Mouse (Mus musculus) heart, postnatal 0 days (tissue): ENCODE measurements around the gene Cfl1. TPM values are rescaled to one million over a fixed set of nuclear protein-coding genes. Genes with fewer than 3 reads are reported as not detected.
A peak's percentile ranks its signal among the peaks of the same experiment; 100 is the strongest.
"Not testable (repeated sequence)": the region's sequence is repeated elsewhere in the genome, so short reads cannot be mapped to it uniquely, and the experiment has no call there.

Source experiments
- ATAC-seq: fragments of 200-750 bp; cut with Nextera tagmentation; 2 replicates; pipeline ENCODE4 v1.8.0; 2017; ENCODE audit warnings: low read depth, moderate number of reproducible peaks, moderate library complexity; ENCODE audit not compliant: insufficient read depth
- DNase-seq: peaks from one replicate; pipeline ENCODE4 v3.0.0-alpha.2; 2016; ENCODE audit warnings: low spot score
- H3K27ac ChIP-seq: fragments of 300-500 bp; sonication (generic); 2 replicates; pipeline ENCODE4 v1.5.1; 2014; ENCODE audit warnings: low read depth, mild to moderate bottlenecking
- H3K27me3 ChIP-seq: fragments of 300-500 bp; sonication (generic); 2 replicates; pipeline ENCODE4 v1.6.1; 2014; ENCODE audit warnings: low read length, mixed read lengths; ENCODE audit not compliant: control insufficient read depth, insufficient read depth
- H3K36me3 ChIP-seq: fragments of 300-500 bp; sonication (generic); replicated peaks from 2 replicates; pipeline ENCODE4 v1.6.1; 2014; ENCODE audit warnings: low read length, mixed read lengths; ENCODE audit not compliant: control insufficient read depth, insufficient read depth
- H3K4me1 ChIP-seq: fragments of 300-500 bp; sonication (generic); 2 replicates; pipeline ENCODE4 v1.6.1; 2014; ENCODE audit warnings: antibody characterized with exemption; ENCODE audit not compliant: control insufficient read depth, insufficient read depth
- H3K4me2 ChIP-seq: fragments of 300-500 bp; sonication (generic); 2 replicates; pipeline ENCODE4 v1.6.1; 2014; ENCODE audit warnings: low read depth, mild to moderate bottlenecking, low read length, moderate library complexity
- H3K4me3 ChIP-seq: fragments of 300-500 bp; sonication (generic); 2 replicates; pipeline ENCODE4 v1.5.1; 2014; ENCODE audit warnings: low read depth, low read length
- H3K9ac ChIP-seq: fragments of 300-500 bp; sonication (generic); replicated peaks from 2 replicates; pipeline ENCODE4 v1.6.1; 2014; ENCODE audit warnings: low read depth, low read length, mixed read lengths
- H3K9me3 ChIP-seq: fragments of 300-500 bp; sonication (generic); replicated peaks from 2 replicates; pipeline ENCODE4 v1.6.1; 2016; ENCODE audit warnings: low read length; ENCODE audit not compliant: control insufficient read depth
- CTCF ChIP-seq: IDR thresholded peaks from 2 replicates; pipeline ENCODE4 v1.5.1; 2016; ENCODE audit warnings: antibody characterized with exemption, control low read depth, low read depth
- EP300 ChIP-seq: IDR thresholded peaks from 2 replicates; pipeline ENCODE4 v1.6.1; 2016; ENCODE audit warnings: antibody characterized with exemption, low read depth
- WGBS: fragments of 180-500 bp; shearing (Covaris S2); extraction: QIAGEN DNeasy Blood & Tissue Kit; methylation state at CpG from one replicate; pipeline ENCODE4 v1.1.7; 2014; 5-methylcytosine and 5-hydroxymethylcytosine counted together
- polyA plus RNA-seq: library from polyadenylated mRNA; unstranded; fragments of >200 nt; fragmentation: Nextera tagmentation; extraction: Ambion mirVana; gene quantifications from 2 replicates; pipeline ENCODE4 v1.2.1, GENCODE M21; 2015
- total RNA-seq: library from RNA; depleted of rRNA; stranded (reverse); fragments of >200 nt; gene quantifications from 2 replicates; pipeline ENCODE4 v1.2.3, GENCODE M21; 2014; ENCODE audit warnings: low replicate concordance

Gene Cfl1
- total and polyA plus RNA-seq, 2 experiments from 2014 or later: 448 to 963 TPM

DNA sequence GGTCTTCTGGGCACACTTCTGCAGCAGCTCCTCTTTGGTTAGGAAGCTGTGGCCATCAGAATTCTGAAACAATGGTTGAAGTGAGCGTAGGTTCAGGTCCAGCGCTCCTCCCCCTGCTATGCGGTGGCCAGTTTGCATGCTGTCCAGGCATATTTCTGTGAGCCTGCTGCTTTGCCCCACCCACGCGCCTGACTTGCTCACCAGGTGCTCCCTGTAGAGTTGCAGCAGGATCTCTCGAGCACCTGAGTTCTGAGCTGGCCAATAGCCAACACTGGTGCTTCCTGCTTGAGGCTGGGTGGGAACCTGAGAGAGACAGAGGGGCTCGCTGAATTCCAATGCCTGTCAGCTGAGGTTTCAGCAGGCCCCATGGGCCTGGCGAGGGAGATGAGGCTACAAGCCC is 4.0 kb upstream of the Cfl1 start:
- no peaks in the 10 kb centered on the region for H3K9me3 ChIP-seq
- peaks cover 52% of the 10 kb centered on the region for H3K36me3 ChIP-seq
- no peak for TF ChIP-seq EP300
- no peak for TF ChIP-seq CTCF
- H3K27me3 ChIP-seq: no peaks in the 10 kb centered on the region
- H3K4me2 ChIP-seq: no peak overlapping the region
- H3K4me1 ChIP-seq: peaks cover 12% of the 10 kb centered on the region; the same call in 1 of the 2 replicates
- ATAC-seq: no peak
- H3K27ac ChIP-seq: no peak overlapping the region
- H3K4me3 ChIP-seq: no peak overlapping the region
- WGBS: 76% methylated on average over 8 of the region's 8 CpGs
- no peak for DNase-seq
- H3K9ac ChIP-seq: no peak overlapping the region

- DNase-seq: no peak
- H3K9me3 ChIP-seq: no peaks in the 10 kb centered on the region
- no peak for ATAC-seq
- H3K4me3 ChIP-seq: no peak overlapping the region
- no peaks in the 10 kb centered on the region for H3K27me3 ChIP-seq
- TF ChIP-seq EP300 (no peak), CTCF (no peak)
- 80% methylated on average over 4 of the region's 4 CpGs for WGBS
- no peak overlapping the region for H3K27ac ChIP-seq
- peaks cover 13% of the 10 kb centered on the region; the same call in 1 of the 2 replicates for H3K4me1 ChIP-seq
- H3K36me3 ChIP-seq: peaks cover 47% of the 10 kb centered on the region
- H3K4me2 ChIP-seq: no peak overlapping the region
- H3K9ac ChIP-seq: no peak overlapping the region
Measured at GRCm38 (mm10) chr19:5486771-5487170, 3.5 kb upstream of the Cfl1 start.

- no peaks in the 10 kb centered on the region for H3K9me3 ChIP-seq
- DNase-seq: peak; percentile 98
- H3K4me1 ChIP-seq: peaks cover 17% of the 10 kb centered on the region; the same call in 1 of the 2 replicates
- no peaks in the 10 kb centered on the region for H3K27me3 ChIP-seq
- peak within 1 kb of the TSS; percentile 63 for H3K9ac ChIP-seq
- peak within 1 kb of the TSS; percentile 100 for H3K27ac ChIP-seq
- H3K4me2 ChIP-seq: peak within 1 kb of the TSS; percentile 72
- TF ChIP-seq CTCF: peak; percentile 86
- TF ChIP-seq EP300: peak; percentile 73
- peak; percentile 69 for ATAC-seq
- WGBS: under 1% methylated on average over 39 of the region's 39 CpGs
- peaks cover 42% of the 10 kb centered on the region for H3K36me3 ChIP-seq
- H3K4me3 ChIP-seq: peak within 1 kb of the TSS; percentile 59
Measured at GRCm38 (mm10) chr19:5487768-5488550, 2.3 kb upstream of the Cfl1 start, which contains the start of gene Mus81. Gene Mus81 (minus strand): TSS chr19:5488402.

- no peaks in the 10 kb centered on the region for H3K9me3 ChIP-seq
- peak; percentile 98 for DNase-seq
- peak overlapping the region; percentile 59 for H3K4me3 ChIP-seq
- H3K27ac ChIP-seq: peak overlapping the region; percentile 100
- H3K4me2 ChIP-seq: peak overlapping the region; percentile 72
- peak; percentile 27 for TF ChIP-seq CTCF
- TF ChIP-seq EP300: peak; percentile 54
- under 1% methylated on average over 26 of the region's 26 CpGs for WGBS
- peak; percentile 77 for ATAC-seq
- H3K4me1 ChIP-seq: peaks cover 17% of the 10 kb centered on the region; the same call in 1 of the 2 replicates
- no peaks in the 10 kb centered on the region for H3K27me3 ChIP-seq
- peak overlapping the region; percentile 63 for H3K9ac ChIP-seq
- peaks cover 42% of the 10 kb centered on the region for H3K36me3 ChIP-seq
Measured at GRCm38 (mm10) chr19:5488878-5489571, 1.2 kb upstream of the Cfl1 start.

DNA sequence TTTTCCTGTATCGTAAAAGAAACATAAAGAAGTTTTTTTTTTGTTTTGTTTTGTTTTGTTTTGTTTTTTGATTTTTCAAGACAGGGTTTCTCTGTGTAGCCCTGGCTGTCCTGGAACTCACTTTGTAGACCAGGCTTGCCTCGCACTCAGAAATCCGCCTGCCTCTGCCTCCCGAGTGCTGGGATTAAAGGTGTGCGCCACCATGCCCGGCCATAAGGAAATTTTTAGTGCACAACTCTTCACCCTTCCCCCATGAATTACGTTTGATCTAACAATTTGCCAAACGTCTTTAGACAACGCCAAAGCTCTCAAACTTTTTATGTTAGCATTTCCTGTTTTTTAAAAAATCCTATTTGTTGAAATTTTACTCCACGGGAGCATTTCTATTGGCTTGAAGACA is 534 bp upstream of the Cfl1 start:
- 42% methylated on average over 10 of the region's 10 CpGs for WGBS

More for the DNA sequence above, 534 bp upstream of the Cfl1 start:
- not testable (repeated sequence) for H3K9ac ChIP-seq, H3K4me3 ChIP-seq, ATAC-seq, DNase-seq, H3K9me3 ChIP-seq, H3K27me3 ChIP-seq
- peaks cover 17% of the 10 kb centered on the region; the same call in 1 of the 2 replicates for H3K4me1 ChIP-seq
- peaks cover 42% of the 10 kb centered on the region for H3K36me3 ChIP-seq
- peak overlapping the region; percentile 100 for H3K27ac ChIP-seq
- H3K4me2 ChIP-seq: peak overlapping the region; percentile 77
